ENCODE assay signal across 21 mouse cellular contexts in the genomic region with DNA sequence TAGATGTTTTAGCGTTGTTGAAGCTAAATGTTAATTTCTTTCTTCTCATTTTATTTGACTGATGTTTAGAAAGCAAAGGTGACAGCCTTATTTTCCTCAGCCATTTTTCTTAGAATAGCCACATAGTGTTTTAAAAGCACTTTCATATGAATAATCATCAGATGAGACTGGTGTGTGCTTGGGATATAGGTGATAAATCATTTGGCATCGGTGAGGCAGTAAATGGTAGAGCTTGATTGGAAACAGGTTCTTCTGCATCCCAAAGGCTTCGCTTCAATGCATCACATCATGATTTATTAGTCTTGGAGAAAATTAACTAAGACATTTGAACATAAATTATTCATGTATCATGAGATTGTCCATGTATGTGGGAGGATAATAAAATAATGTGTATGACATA.
"Had no signal": no experiment of that assay in that cellular context is flagged by ENCODE, and none has a peak within 500 bp of the region (broad histone marks: within the 10 kb centered on the region; RNA-seq: fewer than 3 reads in every experiment).

No protein-coding gene starts in this region.

- H3K27ac ChIP-seq: hindbrain, embryonic 10.5 days; hindbrain, embryonic 15.5 days; layer of hippocampus, adult 2 months; left cerebral cortex, adult 2 months; limb, embryonic 10.5 days; limb, embryonic 12.5 days had no signal

- H3K27me3 ChIP-seq: heart, embryonic 12.5 days; hindbrain, embryonic 15.5 days; limb, embryonic 12.5 days had no signal

- H3K4me1 ChIP-seq: heart, embryonic 10.5 days; heart, embryonic 12.5 days; hindbrain, embryonic 10.5 days; hindbrain, embryonic 15.5 days; limb, embryonic 10.5 days; limb, embryonic 12.5 days had no signal

- ATAC-seq: intestine, embryonic 16.5 days had no signal

- H3K4me2 ChIP-seq: hindbrain, embryonic 15.5 days; limb, embryonic 12.5 days; liver, embryonic 11.5 days had no signal

- H3K9ac ChIP-seq: forebrain, postnatal 0 days; heart, embryonic 12.5 days; hindbrain, embryonic 15.5 days; limb, embryonic 12.5 days had no signal

- H3K9me3 ChIP-seq: heart, embryonic 10.5 days; heart, embryonic 12.5 days; hindbrain, embryonic 10.5 days; hindbrain, embryonic 15.5 days; limb, embryonic 10.5 days; limb, embryonic 12.5 days had no signal

- H3K4me3 ChIP-seq: heart, embryonic 10.5 days; heart, embryonic 12.5 days; hindbrain, embryonic 10.5 days; hindbrain, embryonic 15.5 days; layer of hippocampus, adult 2 months; left cerebral cortex, adult 2 months; limb, embryonic 10.5 days; limb, embryonic 12.5 days had no signal

- DNase-seq: forebrain, postnatal 0 days; gastrocnemius, postnatal 25 days; heart, adult 18-20 months; heart, postnatal 10 days; heart, postnatal 4 days; kidney, adult 11 months; kidney, adult 8-10 months; kidney, postnatal 10 days; kidney, postnatal 25 days; kidney, postnatal 4 days; liver had no signal

- H3K36me3 ChIP-seq: heart, embryonic 10.5 days; heart, embryonic 12.5 days; hindbrain, embryonic 10.5 days; hindbrain, embryonic 15.5 days; limb, embryonic 10.5 days; limb, embryonic 12.5 days had no signal
